Mouse (Mus musculus): ENCODE results near the gene Vwce.

Gene Vwce

DNA sequence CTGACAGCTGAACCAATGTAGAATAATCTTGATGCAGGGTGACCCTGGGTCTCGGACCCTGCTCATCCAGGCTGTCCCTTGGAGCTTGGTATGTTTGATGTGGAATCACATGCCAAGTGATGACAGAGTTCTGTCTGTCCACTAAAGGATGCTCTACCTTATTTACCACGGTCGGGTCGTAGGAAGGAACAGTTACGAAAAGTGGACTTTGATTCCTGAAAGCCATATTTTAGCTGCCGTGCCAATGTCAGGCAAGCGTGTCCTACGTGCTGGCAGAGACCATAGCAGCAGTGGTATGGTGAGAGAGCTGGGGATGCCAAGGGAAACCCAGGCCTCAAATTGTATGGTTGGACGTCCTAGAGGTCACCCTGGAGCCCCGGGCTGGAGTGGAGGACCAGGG is 79.5 kb downstream of the Vwce start:
- no peak for DNase-seq (ENCODE audit: extremely low spot score)

DNA sequence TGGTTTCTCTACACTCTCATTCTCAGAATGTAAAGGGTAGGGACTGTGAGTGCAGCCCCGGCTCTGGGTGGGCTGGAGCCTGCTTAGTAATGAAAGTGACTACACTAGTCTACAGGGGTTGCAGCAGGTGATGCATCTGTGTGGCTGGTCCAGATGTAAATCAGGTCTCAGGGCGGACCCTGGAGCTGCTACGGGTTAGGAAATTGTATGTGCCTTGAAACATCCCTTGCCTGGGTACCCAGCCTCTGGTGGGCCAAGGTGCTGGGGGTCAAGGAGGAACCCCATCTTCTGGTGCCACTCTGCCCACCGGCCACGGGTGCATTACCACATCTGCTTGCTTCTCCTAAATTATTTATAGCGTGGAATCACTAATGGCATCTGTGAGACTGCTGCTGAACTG is 80.2 kb downstream of the Vwce start:
- DNase-seq (ENCODE audit: extremely low spot score): no peak

DNA sequence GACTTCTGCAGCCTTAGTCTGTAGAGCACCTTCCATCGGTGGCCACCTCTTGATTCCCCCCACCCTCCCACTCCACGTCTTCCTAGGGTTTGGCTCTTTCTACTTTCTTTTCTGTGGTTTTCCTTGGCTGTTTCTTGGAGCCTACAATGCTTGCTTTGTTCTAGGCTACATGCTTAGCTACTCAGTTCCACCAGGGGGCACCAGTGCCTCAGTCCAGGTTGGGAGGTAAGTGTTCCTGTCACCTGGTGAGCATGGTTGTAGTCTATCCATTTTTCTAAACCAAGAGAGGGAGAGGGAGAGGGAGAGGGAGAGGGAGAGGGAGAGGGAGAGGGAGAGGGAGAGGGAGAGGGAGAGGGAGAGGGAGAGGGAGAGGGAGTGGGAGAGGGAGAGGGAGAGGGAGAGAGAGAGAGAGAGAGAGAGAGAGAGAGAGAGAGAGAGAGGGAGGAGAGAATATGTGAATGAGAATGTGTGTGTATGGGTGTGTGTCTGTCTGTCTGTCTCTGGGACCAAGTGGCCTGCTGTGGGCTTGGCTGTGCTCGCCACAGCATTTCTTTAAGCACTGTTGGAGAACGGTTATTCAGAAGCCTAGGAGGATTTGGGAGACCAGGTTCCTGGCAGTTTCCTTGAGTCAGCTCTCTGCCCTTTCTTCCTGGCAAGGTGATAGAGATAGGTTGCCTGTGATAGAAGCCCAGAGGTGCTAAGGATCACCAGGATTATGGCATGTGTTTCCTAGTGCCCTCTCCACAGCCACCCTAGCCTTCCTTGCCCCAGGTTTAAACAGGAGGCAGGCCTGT is 80.9 kb downstream of the Vwce start:
- DNase-seq (ENCODE audit: extremely low spot score): peak; percentile 71

DNA sequence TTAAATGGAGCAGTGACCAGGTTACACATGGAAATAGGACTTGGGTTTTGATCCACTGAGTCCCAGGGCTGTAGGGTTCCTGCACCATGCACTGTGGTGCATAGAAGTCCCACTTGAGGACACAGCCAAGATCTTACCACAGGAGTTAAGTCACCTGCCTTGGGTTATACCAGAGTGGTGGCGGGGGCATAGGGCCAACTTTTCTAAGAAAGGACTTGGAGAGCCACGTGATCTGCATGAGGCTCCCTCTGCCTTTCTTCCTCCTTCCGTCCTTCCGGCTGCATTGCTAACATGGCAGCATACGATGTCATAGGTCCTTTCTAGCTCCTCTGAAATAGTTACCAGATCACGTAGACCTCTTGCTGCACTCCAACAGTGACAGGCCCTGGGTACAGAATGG is 81.5 kb downstream of the Vwce start:
- DNase-seq (ENCODE audit: extremely low spot score): no peak

Data from embryo, embryonic 9.5 days (tissue).